Mouse (Mus musculus) left cerebral cortex, postnatal 4 days (tissue): Measurements from ENCODE around the gene Kntc1. TPM values are rescaled to one million over a fixed set of nuclear protein-coding genes. Genes with fewer than 3 reads are reported as not detected.
A peak's percentile ranks its signal among the peaks of the same experiment; 100 is the strongest.
"Not testable (repeated sequence)": the region's sequence is repeated elsewhere in the genome, so short reads cannot be mapped to it uniquely, and the experiment has no call there.

Experiments used
- DNase-seq: peaks from one replicate; pipeline ENCODE4 v3.0.0-alpha.2; 2022
- intact Hi-C: fragments of 180-260 bp; cut with DNase I; formaldehyde crosslinking; loops from one replicate; pipeline ENCODE4 v1.15.1; 2025
- total RNA-seq, 2 experiments: library from RNA; stranded (reverse); gene quantifications; 2 replicates each; pipeline ENCODE4 v1.2.3; 2021

The Kntc1 gene
- total RNA-seq, result 1 to 10 TPM; 7.8 to 8.8 TPM

- intact Hi-C loops, result loop anchor here (2.0 kb wide), 1 partner anchor 157 kb away; the partner anchor contains the start of gene Denr
- peak; percentile 99 for DNase-seq
Measured at GRCm38 (mm10) chr5:123749065-123750064, at the start of gene Kntc1, which contains the start of gene Rsrc2. Gene Kntc1, plus strand, starts transcription at chr5:123749716. Gene Rsrc2, minus strand, starts transcription at chr5:123749414.

GRCm38 (mm10) chr5:123700625-123701024, 48.9 kb upstream of the Kntc1 start:
- intact Hi-C loops, result no loop called here
- peak; percentile 78 for DNase-seq

- no peak for DNase-seq
- intact Hi-C loops, result no loop called here
Measured at GRCm38 (mm10) chr5:123708598-123708997, 40.9 kb upstream of the Kntc1 start.

- intact Hi-C loops, result no loop called here
Measured at GRCm38 (mm10) chr5:123709571-123709970, 39.9 kb upstream of the Kntc1 start.

GRCm38 (mm10) chr5:123713782-123714181, 35.7 kb upstream of the Kntc1 start:
- intact Hi-C loops, result loop anchor here (10.0 kb wide), 1 partner anchor 99 kb away; no protein-coding TSS in a partner anchor
- DNase-seq, result no peak

More at GRCm38 (mm10) chr5:123709571-123709970, 39.9 kb upstream of the Kntc1 start:
- DNase-seq, result no peak

GRCm38 (mm10) chr5:123714622-123715021, 34.9 kb upstream of the Kntc1 start:
- intact Hi-C loops, result loop anchor here (10.0 kb wide), 1 partner anchor 100 kb away; no protein-coding TSS in a partner anchor
- DNase-seq, result no peak

- DNase-seq, result peak; percentile 96
- intact Hi-C loops, result no loop called here
Measured at GRCm38 (mm10) chr5:123720328-123721311, 28.9 kb upstream of the Kntc1 start, which contains the start of gene Zcchc8. Gene Zcchc8, minus strand, starts transcription at chr5:123721100.

GRCm38 (mm10) chr5:123723816-123724215, 25.7 kb upstream of the Kntc1 start:
- intact Hi-C loops, DNase-seq: not testable (repeated sequence)

- no peak for DNase-seq
- intact Hi-C loops, result loop anchor here (10.0 kb wide), 1 partner anchor 664 kb away; no protein-coding TSS in a partner anchor
Measured at GRCm38 (mm10) chr5:123730981-123731380, 18.5 kb upstream of the Kntc1 start.

GRCm38 (mm10) chr5:123744358-123744757, 5.2 kb upstream of the Kntc1 start:
- no peak for DNase-seq
- intact Hi-C loops, result no loop called here

- DNase-seq, result no peak
- intact Hi-C loops, result no loop called here
Measured at GRCm38 (mm10) chr5:123746253-123746652, 3.3 kb upstream of the Kntc1 start.

GRCm38 (mm10) chr5:123747604-123748003, 1.9 kb upstream of the Kntc1 start:
- no peak for DNase-seq
- intact Hi-C loops, result loop anchor here (2.0 kb wide), 1 partner anchor 159 kb away; the partner anchor contains the start of gene Denr

- intact Hi-C loops, result loop anchor here (2.0 kb wide), 1 partner anchor 158 kb away; the partner anchor contains the start of gene Denr
- DNase-seq, result no peak
Measured at GRCm38 (mm10) chr5:123748339-123749064, 1.0 kb upstream of the Kntc1 start.

- DNase-seq, result no peak
- intact Hi-C loops, result no loop called here
Measured at GRCm38 (mm10) chr5:123765506-123765905, 16.0 kb downstream of the Kntc1 start.

- intact Hi-C loops, DNase-seq: not testable (repeated sequence)
Measured at GRCm38 (mm10) chr5:123766455-123766854, 16.9 kb downstream of the Kntc1 start.

GRCm38 (mm10) chr5:123773441-123773840, 23.9 kb downstream of the Kntc1 start:
- no peak for DNase-seq
- intact Hi-C loops, result no loop called here

- DNase-seq, result no peak
- intact Hi-C loops, result no loop called here
Measured at GRCm38 (mm10) chr5:123780716-123781115, 31.2 kb downstream of the Kntc1 start.

GRCm38 (mm10) chr5:123781864-123782263, 32.3 kb downstream of the Kntc1 start:
- intact Hi-C loops, result no loop called here
- DNase-seq, result no peak

- no peak for DNase-seq
- intact Hi-C loops, result no loop called here
Measured at GRCm38 (mm10) chr5:123788976-123789375, 39.5 kb downstream of the Kntc1 start.

GRCm38 (mm10) chr5:123793081-123793480, 43.6 kb downstream of the Kntc1 start:
- intact Hi-C loops, result no loop called here
- DNase-seq, result no peak
